Mouse (Mus musculus) G1E (cell line): ENCODE data around the gene Med27. TPM values are rescaled to one million over a fixed set of nuclear protein-coding genes. Genes with fewer than 3 reads are reported as not detected.

Source experiments
- ATAC-seq: 2 replicates; pipeline ENCODE4 v1.8.0; 2016; ENCODE audit warnings: mild to moderate bottlenecking; ENCODE audit not compliant: insufficient number of reproducible peaks, poor library complexity, low FRiP score, severe bottlenecking; ENCODE audit errors: extremely low read depth
- DNase-seq: peaks from one replicate; pipeline ENCODE4 v3.0.0; 2012; ENCODE audit warnings: low spot score
- H3K27me3 ChIP-seq: 2 replicates; pipeline ENCODE4 v1.6.1; 2012; ENCODE audit warnings: mild to moderate bottlenecking, low read length, inconsistent platforms; ENCODE audit not compliant: insufficient read depth
- H3K36me3 ChIP-seq: replicated peaks from 2 replicates; pipeline ENCODE3; 2012; ENCODE audit warnings: mild to moderate bottlenecking, inconsistent platforms
- H3K4me1 ChIP-seq: 2 replicates; pipeline ENCODE4 v1.6.1; 2012; ENCODE audit warnings: low read depth, low read length, inconsistent platforms, mixed read lengths; ENCODE audit not compliant: insufficient read depth
- H3K4me3 ChIP-seq: 2 replicates; pipeline ENCODE4 v1.5.1; 2012; ENCODE audit warnings: low read depth, mild to moderate bottlenecking, inconsistent platforms, low read length, moderate library complexity, mixed read lengths
- H3K9me3 ChIP-seq: replicated peaks from 2 replicates; pipeline ENCODE4 v1.6.1; 2012; ENCODE audit warnings: inconsistent platforms
- CTCF ChIP-seq: IDR thresholded peaks from 2 replicates; pipeline ENCODE4 v1.5.1; 2012; ENCODE audit warnings: low read depth, low read length, inconsistent platforms, mixed read lengths
- GATA1 ChIP-seq: IDR thresholded peaks from 2 replicates; pipeline ENCODE4 v1.6.1; 2012; ENCODE audit warnings: borderline replicate concordance, low read length, inconsistent platforms, mixed read lengths
- GATA2 ChIP-seq: IDR thresholded peaks from 2 replicates; pipeline ENCODE4 v1.6.1; 2012; ENCODE audit warnings: low read depth, low read length, inconsistent platforms, borderline replicate concordance
- POLR2AphosphoS5 ChIP-seq: IDR thresholded peaks from 2 replicates; pipeline ENCODE4 v1.6.1; 2012; ENCODE audit warnings: low read depth, low read length, inconsistent platforms; ENCODE audit not compliant: insufficient replicate concordance
- TAL1 ChIP-seq: conservative IDR thresholded peaks from 2 replicates; pipeline ENCODE4 v1.6.1; 2012; ENCODE audit warnings: low read depth, low read length, inconsistent platforms, mixed read lengths
- polyA plus RNA-seq: library from polyadenylated mRNA; stranded (reverse); fragments of >175 nt; gene quantifications from 2 replicates; pipeline ENCODE4 v1.2.3, GENCODE M21; 2012
- total RNA-seq, 2 experiments: library from RNA; stranded (forward) in 1 of 2; stranded (reverse) in 1 of 2; fragments of 200-1000 nt in 1 of 2; fragments of >200 nt in 1 of 2; fragmentation: Nextera tagmentation in 1 of 2; gene quantifications; 2 replicates each; pipeline ENCODE4 v1.2.3; 2014 to 2017

The Med27 gene
- total RNA-seq (2014; fragmentation: Nextera tagmentation) = 58.1 and 60.9 TPM in 2 replicates
- total RNA-seq (2017) = 23.4 and 28.2 TPM in 2 replicates
- 87.5 and 95.0 TPM in 2 replicates for polyA plus RNA-seq

GRCm38 (mm10) chr2:29346629-29347271 is at the start of gene Med27:
Gene Med27 (plus strand): TSS chr2:29346819.
- Histone ChIP-seq H3K27me3 (peaks cover 5% of the 10 kb centered on the region), H3K9me3 (no peaks in the 10 kb centered on the region), H3K36me3 (peaks cover 36% of the 10 kb centered on the region), H3K4me1 (peaks cover 15% of the 10 kb centered on the region), H3K4me3 (peak within 1 kb of the TSS; percentile 95)
- TF ChIP-seq GATA2 (no peak), POLR2AphosphoS5 (no peak), GATA1 (no peak), CTCF (no peak)
- DNase-seq (peak; percentile 87), ATAC-seq (peak; percentile 83)

GRCm38 (mm10) chr2:29309966-29310365 is 36.7 kb upstream of the Med27 start:
- H3K4me1 ChIP-seq = no peaks in the 10 kb centered on the region
- no peaks in the 10 kb centered on the region for H3K36me3 ChIP-seq
- H3K4me3 ChIP-seq = no peak overlapping the region
- no peak for ATAC-seq
- no peaks in the 10 kb centered on the region for H3K27me3 ChIP-seq
- H3K9me3 ChIP-seq = no peaks in the 10 kb centered on the region
- DNase-seq = no peak
- TF ChIP-seq TAL1 (no peak), CTCF (no peak), POLR2AphosphoS5 (no peak), GATA2 (no peak), GATA1 (no peak)

- no peaks in the 10 kb centered on the region for H3K27me3 ChIP-seq
- H3K36me3 ChIP-seq = no peaks in the 10 kb centered on the region
- no peaks in the 10 kb centered on the region for H3K9me3 ChIP-seq
- DNase-seq = no peak
- H3K4me3 ChIP-seq = no peak overlapping the region
- no peaks in the 10 kb centered on the region for H3K4me1 ChIP-seq
- TF ChIP-seq POLR2AphosphoS5 (no peak), CTCF (no peak), GATA1 (no peak), GATA2 (no peak), TAL1 (no peak)
- no peak for ATAC-seq
Observed at GRCm38 (mm10) chr2:29312058-29312457, 34.6 kb upstream of the Med27 start.

GRCm38 (mm10) chr2:29317906-29318470 is 28.6 kb upstream of the Med27 start:
- no peak for ATAC-seq
- DNase-seq = no peak
- no peaks in the 10 kb centered on the region for H3K9me3 ChIP-seq
- TF ChIP-seq POLR2AphosphoS5 (no peak), GATA2 (no peak), TAL1 (no peak), GATA1 (no peak)
- H3K4me3 ChIP-seq = no peak overlapping the region
- H3K27me3 ChIP-seq = no peaks in the 10 kb centered on the region; the same call in 1 of the 2 replicates
- no peaks in the 10 kb centered on the region for H3K36me3 ChIP-seq
- H3K4me1 ChIP-seq = no peaks in the 10 kb centered on the region

GRCm38 (mm10) chr2:29318596-29318995 is 28.0 kb upstream of the Med27 start:
- DNase-seq (no peak), ATAC-seq (no peak)
- TF ChIP-seq GATA2 = no peak
- no peak for TF ChIP-seq TAL1
- no peak for TF ChIP-seq CTCF
- no peak for TF ChIP-seq POLR2AphosphoS5
- no peak for TF ChIP-seq GATA1
- Histone ChIP-seq H3K27me3 (no peaks in the 10 kb centered on the region; the same call in 1 of the 2 replicates), H3K9me3 (no peaks in the 10 kb centered on the region), H3K36me3 (no peaks in the 10 kb centered on the region), H3K4me3 (no peak overlapping the region), H3K4me1 (no peaks in the 10 kb centered on the region)

DNA sequence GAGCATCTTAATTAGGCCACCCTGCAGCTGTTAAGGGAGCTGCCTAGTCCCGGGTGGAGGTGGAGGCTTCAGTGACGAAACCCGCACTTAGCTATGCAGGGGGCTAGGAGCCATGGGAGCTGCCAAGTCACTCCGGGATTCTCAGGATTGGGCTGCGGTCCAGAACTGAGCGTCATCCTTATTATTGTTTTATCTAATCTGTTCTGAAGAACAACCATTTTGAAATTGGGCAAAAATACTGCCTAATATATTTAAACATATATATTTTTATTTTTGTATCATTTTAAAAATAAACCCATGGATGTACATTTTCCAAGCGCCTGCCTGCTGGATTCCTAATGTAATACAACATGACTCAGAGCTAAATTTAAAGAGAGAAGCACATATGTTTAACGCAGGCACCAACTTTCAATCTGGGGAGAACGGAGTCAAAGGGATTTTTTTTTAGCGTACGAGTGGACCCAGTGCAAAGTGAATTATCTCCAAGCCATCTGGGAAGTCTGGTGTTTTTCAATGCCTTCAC is 26.3 kb upstream of the Med27 start:
- H3K36me3 ChIP-seq = no peaks in the 10 kb centered on the region
- no peak for DNase-seq
- no peaks in the 10 kb centered on the region for H3K9me3 ChIP-seq
- no peak overlapping the region for H3K4me3 ChIP-seq
- H3K4me1 ChIP-seq = no peaks in the 10 kb centered on the region
- ATAC-seq = no peak
- H3K27me3 ChIP-seq = no peaks in the 10 kb centered on the region; the same call in none of the 2 replicates
- TF ChIP-seq GATA2 = no peak
- TF ChIP-seq GATA1 = no peak
- no peak for TF ChIP-seq CTCF
- no peak for TF ChIP-seq POLR2AphosphoS5
- no peak for TF ChIP-seq TAL1

DNA sequence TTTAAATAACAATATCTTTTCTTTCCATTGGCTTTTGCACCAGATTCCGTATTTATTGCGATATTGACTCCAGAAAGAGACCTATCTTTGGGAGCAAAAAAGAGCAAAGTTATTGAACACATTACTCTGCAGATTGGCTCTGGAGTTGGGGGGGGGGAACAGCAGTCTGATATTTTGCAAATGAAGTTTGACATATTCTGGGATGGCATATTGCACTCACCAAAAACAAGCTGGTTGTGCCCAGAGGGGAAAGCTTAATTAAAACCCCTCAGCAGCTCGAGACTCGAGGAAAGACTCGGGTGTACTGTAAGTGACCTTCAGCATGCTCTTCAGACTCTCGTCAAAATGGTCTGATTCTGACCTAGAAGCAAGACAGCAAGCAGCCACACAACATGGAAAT is 25.8 kb upstream of the Med27 start:
- Histone ChIP-seq H3K36me3 (no peaks in the 10 kb centered on the region), H3K27me3 (peaks cover under 1% of the 10 kb centered on the region), H3K4me1 (no peaks in the 10 kb centered on the region), H3K4me3 (no peak overlapping the region), H3K9me3 (no peaks in the 10 kb centered on the region)
- TF ChIP-seq CTCF = no peak
- no peak for TF ChIP-seq TAL1
- no peak for TF ChIP-seq GATA1
- ATAC-seq (no peak), DNase-seq (no peak)
